Mouse (Mus musculus): ENCODE results near the gene Slc4a5.

Gene Slc4a5

DNA sequence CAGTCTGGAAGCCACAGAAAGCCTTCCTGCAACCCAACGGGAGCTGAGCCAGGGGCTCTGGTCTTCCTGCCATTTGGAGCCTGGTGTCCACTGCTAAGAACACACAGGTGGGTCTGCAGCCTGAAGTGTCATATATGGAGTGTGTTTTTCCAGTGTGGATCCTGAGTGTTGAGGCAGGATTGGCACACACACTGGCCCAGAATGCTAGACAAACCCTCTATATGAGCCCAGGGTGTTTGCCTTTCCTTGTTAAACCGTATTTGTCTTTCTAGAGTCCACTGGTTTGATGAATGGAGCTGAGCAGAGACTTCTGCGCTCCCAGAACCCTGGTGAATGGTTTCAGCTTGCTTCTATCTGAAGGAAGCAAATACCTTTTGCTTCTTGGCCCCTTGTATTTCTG, at the start of gene Slc4a5:
Gene Slc4a5 (plus strand): TSS at position 15 of the 400 bp plus-strand sequence.
- no peak for DNase-seq (ENCODE audit: low read depth, low spot score)

DNA sequence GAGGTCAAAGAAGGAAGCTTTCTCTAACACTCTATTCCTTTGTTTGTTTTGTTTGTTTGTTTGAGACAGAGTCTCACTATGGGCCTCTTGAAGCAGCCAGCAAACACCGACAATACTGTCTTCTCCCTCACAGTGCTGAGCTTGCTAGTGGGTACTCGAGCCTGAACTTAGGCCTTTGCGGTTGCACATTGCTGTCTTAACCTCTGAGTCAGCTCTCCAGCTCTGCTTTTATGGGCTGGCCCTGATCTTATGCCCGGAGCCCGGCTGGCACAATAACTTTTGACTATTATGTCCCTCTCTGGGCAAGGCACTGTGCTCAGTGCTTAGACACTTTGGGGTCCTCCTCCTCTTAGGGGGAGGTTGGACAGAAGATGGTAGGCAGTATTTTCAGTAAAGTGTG, 49.8 kb upstream of the Slc4a5 start:
- no peak for DNase-seq (ENCODE audit: low read depth, low spot score)

DNA sequence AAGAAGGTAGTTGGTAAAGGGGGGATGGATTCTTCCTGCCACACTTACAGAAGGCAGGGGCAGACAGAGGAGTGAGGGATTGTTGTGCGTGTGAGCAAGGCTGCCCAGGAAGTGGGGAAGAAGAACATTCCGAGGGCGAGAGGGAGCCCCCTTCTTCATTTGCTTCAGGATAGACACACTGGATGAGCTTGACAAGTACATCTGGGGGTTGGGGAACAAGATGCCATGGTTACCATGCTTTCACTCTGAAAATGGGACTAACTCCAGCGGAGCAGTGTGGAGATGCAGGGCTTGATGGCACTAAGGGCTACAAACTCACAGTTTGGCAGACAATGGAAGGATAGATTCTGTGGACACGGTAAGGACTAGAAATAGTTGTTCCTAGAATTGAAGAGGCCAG, 48.6 kb upstream of the Slc4a5 start:
- DNase-seq (ENCODE audit: low read depth, low spot score) = no peak

DNA sequence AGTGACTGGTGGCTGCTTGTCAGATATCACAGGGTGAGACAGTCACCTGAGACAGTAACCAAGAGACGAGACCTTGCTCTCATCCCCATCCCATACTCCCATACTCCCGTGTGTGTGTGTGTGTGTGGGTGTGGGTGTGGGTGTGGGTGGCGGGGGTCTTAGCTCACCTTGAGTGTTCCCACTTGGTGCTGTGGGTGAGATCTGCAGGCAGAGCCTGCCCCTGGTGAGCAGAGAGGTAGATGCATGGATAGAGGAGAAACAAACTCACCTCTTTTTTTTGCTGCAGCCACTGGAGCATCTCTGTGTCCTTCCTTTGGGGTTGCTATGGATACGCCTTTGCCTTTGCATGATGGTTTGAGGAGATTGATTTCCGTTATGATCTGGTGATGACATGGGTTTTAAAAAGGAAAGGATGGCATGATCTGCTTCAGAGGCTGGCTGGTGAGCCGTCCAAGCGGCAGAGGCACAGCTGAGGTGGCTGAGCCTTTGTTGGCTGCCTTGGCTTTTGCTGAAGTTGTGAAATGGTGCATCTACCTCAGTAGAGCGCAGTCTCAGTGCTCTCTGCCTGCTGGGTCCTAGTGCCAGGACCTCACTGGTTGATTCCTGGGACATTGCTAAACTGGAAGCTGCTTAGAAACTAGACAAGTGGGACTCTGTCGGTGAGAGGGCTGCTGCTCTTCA, 47.2 kb upstream of the Slc4a5 start:
- no peak for DNase-seq (ENCODE audit: low read depth, low spot score)

DNA sequence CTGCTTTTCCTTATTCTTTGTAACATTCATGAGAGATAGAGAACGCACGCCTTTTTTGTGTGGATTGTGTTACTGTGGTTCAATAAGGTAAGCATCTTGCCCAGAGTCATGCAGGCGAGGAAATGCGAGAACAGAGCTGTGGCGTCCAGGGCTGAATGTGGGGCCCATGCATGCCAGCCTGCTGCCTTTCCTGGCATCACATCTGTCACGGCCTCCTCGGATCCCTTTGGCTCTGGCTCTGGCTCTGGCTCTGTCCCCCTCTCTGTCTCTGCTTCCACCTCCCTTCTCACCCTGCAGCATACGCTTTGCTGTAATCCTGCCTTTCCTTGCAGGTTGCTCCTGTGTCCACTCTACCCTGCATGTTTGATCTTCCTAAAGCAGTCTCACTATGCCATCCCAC, 43.6 kb upstream of the Slc4a5 start:
- DNase-seq (ENCODE audit: low read depth, low spot score) = no peak

DNA sequence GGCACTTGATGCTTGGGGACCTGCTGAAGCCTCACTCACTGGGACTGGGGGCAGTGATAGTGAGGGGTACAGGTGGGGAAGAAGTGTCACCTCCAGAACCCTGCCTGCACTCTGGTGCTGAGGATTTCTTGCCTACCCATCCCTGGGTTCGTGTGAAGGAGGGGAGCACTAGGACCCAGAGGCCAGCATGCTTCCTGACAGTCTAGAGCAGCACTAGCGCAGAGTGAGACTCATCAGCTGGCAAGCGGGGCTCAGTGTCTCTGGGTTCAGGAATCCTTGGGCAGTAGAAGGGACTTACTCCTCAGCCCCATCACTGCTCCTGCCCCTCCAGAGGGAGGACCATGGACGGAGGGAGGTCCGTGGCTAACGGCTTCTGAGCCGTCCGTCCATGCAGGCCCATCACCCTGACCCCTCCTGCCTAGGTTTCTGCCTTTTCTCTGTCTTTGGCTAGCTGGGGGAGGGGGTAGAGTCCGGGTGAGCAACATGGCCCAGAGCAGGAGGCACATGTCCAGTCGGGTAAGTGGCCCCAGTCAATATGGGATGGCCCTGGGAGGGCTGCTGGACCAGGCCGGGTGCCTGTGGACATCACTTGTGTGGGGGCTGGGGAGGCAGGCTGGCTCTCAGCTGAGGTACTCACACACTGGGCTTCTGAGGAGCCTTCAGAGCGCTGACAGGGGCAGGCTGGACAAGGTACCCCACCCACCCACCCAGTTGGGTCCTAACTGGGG, 40.1 kb upstream of the Slc4a5 start:
- DNase-seq (ENCODE audit: low read depth, low spot score) = peak; percentile 29

DNA sequence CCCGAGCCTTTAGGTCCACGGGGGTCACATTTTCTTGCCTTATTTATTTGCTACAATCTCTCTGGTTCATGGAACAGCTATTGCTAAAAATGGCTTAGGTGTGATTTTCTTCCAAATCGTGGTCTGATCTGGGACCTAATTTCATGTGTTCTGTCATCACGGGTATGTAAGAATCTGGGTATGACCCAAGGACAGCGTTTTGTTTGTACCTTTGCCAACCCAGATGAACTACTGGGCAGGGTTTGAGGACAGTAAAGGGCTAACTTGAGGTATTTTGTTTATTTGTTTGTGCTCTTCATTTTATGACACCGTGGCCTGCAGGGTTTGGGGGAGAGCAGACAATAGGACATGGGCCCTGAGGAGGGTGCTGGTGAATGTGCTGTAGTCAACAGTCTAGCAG, 39.0 kb upstream of the Slc4a5 start:
- DNase-seq (ENCODE audit: low read depth, low spot score) = no peak

DNA sequence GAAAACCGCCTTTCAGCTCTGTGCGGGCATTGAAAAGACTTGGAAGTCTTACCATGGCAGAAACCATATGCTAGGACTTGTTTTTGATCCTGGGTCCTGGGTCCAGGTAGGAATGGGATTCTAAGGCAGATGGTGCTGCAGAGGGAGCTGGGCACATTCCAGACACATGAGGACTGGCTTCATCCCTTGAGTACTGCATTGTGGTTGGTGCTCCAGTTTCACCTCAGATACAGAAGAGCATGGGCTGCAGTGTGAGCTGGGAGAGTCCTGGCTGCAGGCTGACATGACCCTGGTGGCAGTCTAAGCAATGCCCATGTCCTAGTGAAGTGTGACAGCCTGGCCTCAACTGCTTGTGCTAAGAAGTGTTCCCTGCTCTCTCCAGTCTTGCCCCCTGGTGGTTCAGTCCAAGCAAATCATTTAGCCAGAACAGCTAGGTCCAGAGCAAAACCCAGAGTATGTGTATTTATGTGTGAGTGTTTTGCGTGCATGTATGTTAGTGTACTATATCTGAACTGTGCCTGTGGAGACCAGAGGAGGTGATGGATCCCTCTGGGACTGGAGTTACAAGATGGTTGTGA, 34.7 kb upstream of the Slc4a5 start:
- peak; percentile 18 for DNase-seq (ENCODE audit: low read depth, low spot score)

DNA sequence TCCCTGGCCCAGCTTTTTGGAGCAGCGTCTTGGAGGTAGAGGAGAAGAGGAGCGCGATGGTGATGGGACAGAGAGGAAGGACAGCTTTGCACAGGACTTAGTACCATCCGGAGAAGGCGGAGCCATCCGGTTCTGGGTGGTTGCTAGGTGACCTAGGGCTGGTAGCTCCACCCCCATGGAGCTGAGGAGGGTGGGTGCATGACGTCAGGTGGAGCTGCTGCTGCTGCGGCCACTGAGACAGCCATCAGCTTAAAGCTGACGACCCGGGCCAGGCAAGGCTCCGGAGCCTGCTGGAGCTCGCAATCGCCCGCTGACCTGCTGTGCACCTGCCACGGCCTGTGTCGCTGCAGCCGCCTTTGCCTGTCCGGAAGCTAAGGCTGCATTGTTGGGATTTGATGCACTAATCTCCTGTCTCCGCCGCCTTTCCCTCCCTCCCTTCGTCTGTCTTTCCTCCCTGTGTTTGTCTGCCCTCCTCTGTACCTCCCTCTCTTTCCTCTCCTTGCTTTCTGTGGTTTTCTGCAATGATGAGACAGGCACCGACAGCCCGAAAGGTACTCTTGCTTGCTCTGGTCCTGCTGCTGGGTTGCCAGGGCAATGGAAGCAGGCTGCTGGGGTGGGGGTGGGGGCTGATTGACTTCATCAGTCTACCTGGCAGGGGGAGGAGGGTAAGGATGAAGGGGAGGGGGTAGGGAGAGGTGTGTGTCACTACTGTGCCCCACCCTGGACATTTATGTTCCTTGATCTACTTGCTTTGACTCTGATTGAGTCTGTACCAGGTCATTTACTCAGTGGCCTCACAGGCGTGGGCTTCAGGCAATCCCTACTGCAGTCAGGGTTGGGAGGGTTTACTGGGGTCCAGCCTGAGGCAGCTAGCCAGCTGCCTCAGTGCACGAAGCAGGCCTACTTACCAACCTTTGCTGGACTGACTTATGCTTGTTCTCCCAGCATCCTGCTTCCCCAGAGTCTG, 33.5 kb upstream of the Slc4a5 start:
- DNase-seq (ENCODE audit: low read depth, low spot score) = peak; percentile 83

DNA sequence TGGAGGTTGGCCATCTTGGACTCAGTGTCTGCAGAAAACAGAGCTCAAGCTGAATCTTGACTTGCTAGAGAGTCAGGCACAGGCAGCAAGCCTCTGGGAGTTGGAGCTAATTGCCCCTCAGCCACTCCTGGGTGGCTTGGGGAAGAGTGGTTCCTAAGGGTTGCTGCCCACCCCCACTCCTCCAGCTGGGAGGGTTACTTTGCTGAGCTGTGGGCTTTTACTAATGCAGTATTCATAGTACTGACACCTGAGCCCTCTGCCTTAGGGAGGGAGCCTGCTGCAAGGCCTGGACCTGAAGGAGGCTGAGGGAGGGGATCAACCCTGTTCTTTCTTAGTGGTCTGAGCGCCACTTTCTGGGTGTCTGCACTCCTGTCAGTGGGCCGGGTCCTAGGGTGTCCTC, 32.7 kb upstream of the Slc4a5 start:
- no peak for DNase-seq (ENCODE audit: low read depth, low spot score)

DNA sequence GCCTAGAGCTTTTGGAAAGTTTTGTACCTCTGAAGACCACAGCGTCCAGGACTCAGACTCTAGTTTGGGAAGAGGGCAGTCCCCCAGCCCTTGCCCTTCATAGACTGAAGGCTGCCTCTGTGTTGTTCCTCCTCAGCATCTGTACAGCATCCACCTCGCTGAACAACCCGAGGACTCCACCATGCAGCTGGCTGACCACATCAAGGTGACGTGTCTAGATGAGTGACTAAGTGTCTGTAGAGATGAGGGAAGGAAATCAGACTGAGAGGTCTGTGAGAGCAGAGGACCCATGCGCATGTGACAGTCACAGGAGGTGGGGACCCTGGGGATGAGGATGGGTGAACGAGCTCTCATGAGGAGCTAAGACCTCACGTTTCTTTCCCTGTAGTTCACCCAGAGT, 26.1 kb upstream of the Slc4a5 start:
- no peak for DNase-seq (ENCODE audit: low read depth, low spot score)

DNA sequence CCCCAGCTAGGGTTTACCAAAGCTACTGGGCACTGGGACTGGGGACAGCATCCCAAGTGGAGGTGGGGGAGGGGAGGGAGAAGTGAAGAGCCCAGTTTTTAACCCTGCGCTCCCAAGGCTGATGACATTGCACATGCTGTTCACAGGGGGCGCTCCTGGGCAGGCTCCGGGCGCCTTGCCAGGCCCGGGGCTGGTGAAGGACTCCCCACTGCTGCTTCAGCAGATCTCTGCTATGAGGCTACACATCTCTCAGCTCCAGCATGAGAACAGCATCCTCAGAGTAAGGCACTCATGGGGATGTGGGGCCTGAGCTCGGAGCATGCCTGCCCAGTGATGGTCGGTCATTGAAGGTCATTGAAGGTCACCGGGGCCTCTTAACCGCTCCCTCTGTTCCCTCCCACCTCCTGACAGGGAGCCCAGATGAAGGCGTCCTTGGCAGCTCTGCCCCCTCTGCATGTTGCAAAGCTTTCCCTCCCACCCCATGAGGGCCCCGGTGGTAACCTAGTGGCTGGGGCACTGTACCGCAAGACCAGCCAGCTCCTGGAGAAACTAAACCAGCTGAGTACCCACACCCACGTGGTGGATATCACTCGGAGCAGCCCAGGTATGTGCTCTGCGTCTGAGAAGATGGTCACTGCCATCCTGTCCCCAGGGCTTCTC, 22.2 kb upstream of the Slc4a5 start:
- DNase-seq (ENCODE audit: low read depth, low spot score) = no peak

DNA sequence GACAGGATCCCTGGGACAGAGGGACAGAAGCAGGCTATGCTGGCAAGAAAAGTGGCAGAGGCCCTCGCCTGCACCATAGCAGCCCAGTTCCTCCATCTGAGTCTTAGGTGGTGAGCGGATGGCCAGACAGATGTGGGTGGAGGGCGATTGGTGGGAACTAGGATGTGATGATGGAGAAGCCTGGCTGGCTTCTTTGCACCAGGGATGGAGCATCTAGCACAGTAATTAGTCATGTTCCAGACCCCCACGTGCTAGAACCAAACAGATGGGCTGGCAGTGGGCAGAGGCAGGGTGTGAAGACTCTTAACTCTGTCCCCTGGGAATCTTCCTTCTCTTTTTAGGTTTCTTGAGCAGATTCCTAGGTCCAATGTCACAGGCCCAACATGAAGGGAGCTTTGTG, 16.3 kb upstream of the Slc4a5 start:
- DNase-seq (ENCODE audit: low read depth, low spot score) = no peak

DNA sequence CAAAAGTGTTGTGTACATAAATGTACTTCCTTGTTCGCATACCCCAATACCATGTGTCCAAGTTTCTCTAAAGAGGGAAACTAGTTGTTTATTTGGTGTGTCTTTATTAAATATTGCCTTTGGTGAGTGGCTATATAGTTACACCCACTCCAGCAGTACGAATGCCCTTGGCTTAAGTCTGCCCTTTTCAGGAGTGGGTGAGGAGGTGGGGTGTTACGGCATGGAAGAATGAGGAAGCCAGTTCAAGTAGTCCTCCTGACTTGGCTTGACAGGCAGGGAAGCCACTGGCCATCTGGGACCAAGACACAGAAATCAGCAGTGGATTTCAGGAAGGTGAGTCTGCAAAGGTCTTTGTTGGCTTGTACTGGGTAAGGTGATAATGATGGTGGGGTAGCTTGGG, 13.8 kb upstream of the Slc4a5 start:
- no peak for DNase-seq (ENCODE audit: low read depth, low spot score)

DNA sequence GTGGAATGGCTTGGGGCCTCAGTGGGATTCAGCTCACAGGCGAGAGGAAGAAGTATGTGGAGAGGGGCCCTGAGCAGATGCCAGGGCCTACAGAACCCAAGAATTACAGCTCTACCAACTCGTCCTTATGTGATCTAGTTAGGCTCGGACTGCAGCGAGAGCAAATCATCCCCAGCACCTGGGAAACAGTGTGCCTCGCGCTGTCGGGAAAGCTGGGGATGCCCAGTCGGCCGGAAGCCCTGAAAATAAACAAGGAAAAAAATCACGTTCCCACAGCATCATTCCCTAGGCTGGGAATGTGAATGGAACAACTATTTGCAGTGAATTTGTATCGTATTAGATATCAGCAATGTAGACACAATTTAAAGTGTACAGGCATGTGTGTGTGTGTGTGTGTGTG, 13.3 kb upstream of the Slc4a5 start:
- no peak for DNase-seq (ENCODE audit: low read depth, low spot score)

DNA sequence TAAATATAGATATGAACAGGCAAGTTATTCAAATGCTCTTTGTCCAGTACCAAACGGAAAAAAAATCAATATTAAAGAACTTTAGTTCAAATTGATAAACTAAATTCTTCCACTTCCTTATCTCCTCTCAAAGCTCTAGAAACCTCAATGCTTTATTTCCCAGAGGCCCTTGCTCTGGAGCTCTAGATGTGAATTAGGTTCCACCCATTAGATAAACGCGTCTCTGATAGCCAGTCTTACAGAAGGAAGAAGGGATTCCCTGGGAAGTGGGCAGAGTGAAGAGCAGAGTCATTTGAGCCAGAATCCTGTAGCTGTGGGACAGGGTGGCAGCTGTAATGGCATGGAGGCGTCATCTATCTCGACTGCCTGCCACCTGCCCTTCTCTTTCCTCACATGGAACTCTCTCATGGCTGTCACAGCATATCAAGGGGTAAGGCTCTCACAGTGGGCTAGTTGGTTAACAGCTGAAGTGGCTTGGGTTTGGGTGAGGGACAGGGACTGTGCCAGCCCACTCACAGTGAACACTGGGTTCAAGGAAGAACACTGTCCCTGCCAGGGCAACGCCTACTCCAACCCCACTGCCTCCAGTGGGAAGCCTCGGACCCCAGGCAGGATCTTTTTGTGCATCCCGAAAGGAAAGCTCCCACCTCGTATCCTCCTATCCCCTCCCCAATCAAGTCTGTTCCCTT, 12.1 kb upstream of the Slc4a5 start:
- no peak for DNase-seq (ENCODE audit: low read depth, low spot score)

DNA sequence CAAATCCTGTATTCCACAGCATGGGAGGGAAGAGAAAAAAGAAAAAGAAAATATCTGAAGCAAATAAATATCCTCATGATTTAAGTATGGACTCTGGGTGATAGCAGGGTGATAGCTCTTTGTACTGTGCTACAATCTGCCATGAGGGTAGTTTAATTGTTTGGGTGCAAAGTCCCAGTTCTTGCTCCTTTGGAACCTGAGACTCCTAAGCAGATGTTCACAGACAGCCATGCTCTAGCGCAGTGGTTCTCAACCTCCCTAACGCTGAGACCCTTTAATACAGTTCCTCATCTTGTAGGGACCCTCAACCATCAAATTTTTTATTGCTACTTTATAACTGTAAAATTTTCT, 11.6 kb upstream of the Slc4a5 start:
- DNase-seq (ENCODE audit: low read depth, low spot score) = no peak

DNA sequence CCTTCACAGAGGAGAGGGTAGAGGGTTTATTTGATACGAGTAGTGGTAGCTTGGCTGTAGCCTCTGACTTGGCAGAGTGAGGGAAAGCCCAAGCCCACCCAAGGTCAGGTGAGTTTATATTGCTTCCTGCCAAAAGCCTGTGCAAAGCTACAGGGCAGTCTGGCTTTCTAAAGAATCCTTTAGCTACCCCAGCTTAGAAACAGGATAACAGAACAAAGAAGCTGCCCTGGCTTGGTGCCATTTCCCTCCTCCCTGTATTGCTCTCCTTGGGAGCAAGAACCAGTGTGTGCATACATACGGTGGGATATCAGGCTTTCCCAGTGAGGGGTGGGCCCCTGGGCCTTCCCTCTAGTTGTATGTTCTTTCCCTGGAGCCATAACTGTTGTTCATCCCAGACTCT, 9.1 kb upstream of the Slc4a5 start:
- DNase-seq (ENCODE audit: low read depth, low spot score) = no peak

DNA sequence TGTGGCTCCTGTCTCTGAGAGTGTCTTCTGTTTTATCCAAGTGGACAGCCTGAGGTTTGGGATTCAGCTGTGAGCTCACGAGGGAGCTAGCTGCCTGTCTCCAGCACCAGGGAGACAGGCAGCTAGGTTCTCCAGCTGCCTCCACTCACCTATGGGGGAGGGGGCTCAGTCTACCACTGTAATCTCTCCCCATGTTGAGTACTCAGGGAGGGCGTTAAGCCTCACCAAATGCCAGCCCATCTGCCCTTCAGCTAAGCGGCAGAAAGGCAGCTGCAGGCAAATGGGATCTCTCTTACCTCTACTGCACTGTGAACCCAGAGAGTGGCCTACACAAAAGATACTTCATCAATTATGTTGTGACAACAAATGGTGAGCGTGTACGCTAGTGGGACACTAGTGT, 8.1 kb upstream of the Slc4a5 start:
- DNase-seq (ENCODE audit: low read depth, low spot score) = peak; percentile 26

DNA sequence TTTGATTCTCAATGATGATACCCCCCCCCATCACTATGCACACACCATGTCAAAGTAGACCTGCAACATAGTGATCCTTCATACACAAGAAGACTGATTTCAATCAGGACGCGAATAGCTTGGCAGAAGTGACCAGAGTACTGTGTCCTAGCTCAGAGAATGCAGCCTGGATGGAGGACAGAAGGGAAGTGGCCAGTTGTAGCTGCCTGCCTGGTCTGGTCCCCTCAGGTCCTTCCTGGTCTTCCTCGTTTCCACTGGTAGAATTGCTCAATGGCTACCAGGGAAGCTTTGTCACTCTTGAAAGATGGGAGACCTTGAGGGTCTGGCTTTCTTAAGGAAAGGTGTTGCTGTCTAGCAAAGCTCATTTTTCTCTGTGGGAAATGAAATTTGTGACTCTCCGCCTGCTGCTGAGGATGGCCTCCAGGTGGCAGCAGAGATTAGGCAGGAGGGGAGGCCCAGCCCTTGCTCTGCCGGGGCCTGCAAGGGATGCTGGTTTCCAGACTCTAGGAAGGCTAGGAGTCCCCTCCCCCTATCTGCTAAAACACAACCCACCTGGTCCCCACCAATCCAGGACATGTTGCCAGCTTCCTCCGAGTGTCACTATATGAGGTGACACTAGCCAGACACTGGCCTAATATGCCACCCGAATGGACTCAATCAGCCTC, 4.5 kb upstream of the Slc4a5 start:
- DNase-seq (ENCODE audit: low read depth, low spot score) = peak; percentile 79

All from mesoderm, embryonic 11.5 days (tissue).